Mouse (Mus musculus) bone marrow macrophage, adult 2 months (primary cell): ENCODE results near the gene Cirbp.

ENCODE experiments used
- CTCF ChIP-seq: IDR thresholded peaks from 2 replicates; pipeline ENCODE4 v1.5.1; 2012; ENCODE audit warnings: low read depth, mild to moderate bottlenecking, low read length, moderate library complexity
- POLR2A ChIP-seq: IDR thresholded peaks from 2 replicates; pipeline ENCODE4 v1.6.1; 2012; ENCODE audit warnings: mild to moderate bottlenecking, low read depth, low read length, borderline replicate concordance

DNA sequence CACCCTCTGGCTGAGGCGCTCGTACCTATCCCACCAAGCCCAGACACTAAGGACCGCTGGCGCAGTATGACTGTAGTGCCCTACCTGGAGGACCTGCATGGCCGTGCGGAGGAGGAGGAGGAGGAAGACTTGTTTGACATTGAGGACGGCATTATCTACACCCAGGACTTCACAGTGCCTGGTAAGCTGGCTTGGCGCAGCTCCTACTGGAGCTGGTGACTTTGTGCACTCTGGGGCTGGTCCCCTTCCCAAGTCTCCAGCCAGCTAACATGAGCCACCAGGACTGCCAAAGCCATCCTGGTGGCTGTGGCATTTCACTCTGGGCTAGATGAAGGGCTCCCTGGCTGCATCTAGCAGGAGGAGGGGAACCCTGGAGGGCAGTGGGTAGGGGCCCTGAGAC, 37.9 kb upstream of the Cirbp start:
- TF ChIP-seq CTCF: no peak
- no peak for TF ChIP-seq POLR2A
